Mouse (Mus musculus) lung, postnatal 0 days (tissue): ENCODE data around the gene Igfn1.

Experiments
- CTCF ChIP-seq: IDR thresholded peaks from 2 replicates; pipeline ENCODE4 v1.5.1; 2016; ENCODE audit warnings: antibody characterized with exemption, mild to moderate bottlenecking
- EP300 ChIP-seq: IDR thresholded peaks from 2 replicates; pipeline ENCODE4 v1.6.1; 2016; ENCODE audit warnings: antibody characterized with exemption, mild to moderate bottlenecking, control low read depth

DNA sequence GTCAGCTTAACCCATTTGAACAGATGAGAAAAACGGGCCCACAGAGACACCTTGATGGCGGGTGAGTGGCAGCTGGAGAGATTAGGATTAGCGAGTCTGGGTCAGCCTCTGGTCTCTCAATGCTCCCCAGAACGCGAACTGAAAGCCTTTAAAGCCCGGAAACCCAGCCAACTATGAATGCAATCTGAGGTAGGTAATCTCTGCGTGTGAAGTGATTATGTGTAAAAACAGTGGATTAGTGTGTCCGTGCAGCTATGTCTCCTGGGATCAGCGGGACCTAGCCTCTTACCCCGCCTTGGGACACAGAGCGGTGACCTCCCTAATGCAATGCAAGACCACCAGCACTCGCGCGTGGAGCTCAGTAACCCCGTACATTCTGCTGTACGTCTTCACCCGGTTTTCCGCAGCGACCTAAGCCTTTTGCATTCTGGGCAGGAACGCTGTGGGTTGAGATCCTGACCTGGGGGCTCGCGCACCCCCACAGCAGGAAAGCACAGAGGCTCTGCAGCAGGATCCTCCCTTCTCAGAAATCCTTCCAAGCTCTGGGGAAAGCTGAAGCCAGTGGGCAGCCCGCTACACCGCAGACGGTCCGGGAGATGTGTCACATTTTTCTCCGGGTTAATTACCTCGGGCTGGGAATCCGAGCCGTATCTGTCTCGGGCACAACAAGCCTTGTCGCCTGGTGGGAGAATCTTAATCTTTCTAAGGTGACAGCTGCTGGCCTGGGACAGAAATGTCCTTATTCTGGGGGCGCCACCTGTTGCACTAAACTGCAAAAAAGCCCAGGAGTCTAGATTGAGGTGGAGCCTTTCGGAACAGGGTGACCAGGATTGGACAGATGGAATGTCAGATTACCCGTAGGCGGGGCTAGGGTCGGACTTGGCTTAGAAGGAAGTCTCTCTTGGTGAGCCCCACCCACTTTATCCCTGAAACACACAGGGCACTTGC is 1.3 kb upstream of the Igfn1 start, which contains the start of gene Tmem9:
- TF ChIP-seq CTCF = peak; percentile 18; the same call in 1 of the 2 replicates
- no peak for TF ChIP-seq EP300
